8 mouse cellular contexts compared by ENCODE assay signal in the genomic region with DNA sequence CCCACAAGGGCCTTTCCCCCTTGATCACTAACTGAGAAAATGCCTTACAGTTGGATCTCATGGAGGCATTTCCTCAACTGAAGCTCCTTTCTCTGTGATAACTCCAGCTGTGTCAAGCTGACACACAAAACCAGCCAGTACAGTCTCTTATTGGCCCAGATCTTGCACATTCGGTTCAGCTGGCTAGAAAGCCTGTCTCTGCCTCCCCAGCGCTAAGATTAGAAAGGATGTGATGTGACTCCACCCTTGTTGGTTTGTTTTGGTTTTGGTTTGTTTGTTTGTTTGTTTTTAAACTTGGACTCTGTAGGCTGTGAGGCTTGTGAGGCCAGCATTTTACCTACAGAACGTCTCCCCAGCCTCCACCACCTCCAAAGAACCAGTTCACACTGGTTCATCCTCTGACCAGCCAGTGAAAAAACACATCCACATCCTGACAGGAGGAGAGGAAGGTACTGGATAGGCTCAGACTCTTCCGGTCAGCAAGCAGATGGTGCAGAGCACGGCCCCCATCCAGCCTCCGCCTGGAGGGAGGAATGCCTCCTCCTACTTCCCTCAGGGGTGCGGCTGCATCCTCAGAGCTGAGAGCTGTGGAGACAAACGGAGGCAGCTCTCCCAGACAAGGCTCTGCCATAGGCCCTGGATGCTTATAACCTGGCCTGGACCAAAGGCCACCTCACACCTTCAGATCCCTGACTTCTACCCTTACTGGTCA. TPM values are rescaled to one million over a fixed set of nuclear protein-coding genes. Genes with fewer than 3 reads are reported as not detected.
DNase-seq lines count a peak whose midpoint lies in the region; ATAC-seq lines count a peak whose summit lies in the region.

No protein-coding gene starts in this region.

- DNase-seq in midbrain, embryonic 11.5 days (ENCODE audit: low spot score, missing footprints), result no peak
- peak; percentile 20 to 21 for DNase-seq in kidney, adult 8-10 months
- no peak for DNase-seq in urinary bladder, postnatal 25 days (ENCODE audit: low spot score)
- DNase-seq in left cerebral cortex, postnatal 14 days (ENCODE audit: low spot score in 2 of 2), result no peak
- DNase-seq in layer of hippocampus, postnatal 36 days, result no peak

- no peak overlapping the region for H3K27ac ChIP-seq in midbrain, embryonic 11.5 days (ENCODE audit: low read depth, low read length)
- H3K27ac ChIP-seq in midbrain, embryonic 15.5 days, result no peak overlapping the region
- no peak overlapping the region for H3K27ac ChIP-seq in forebrain, embryonic 16.5 days (ENCODE audit: low read length)
- H3K27ac ChIP-seq in stomach, embryonic 14.5 days (ENCODE audit: low read length), result no peak overlapping the region

- ATAC-seq in midbrain, embryonic 11.5 days (ENCODE audit: low FRiP score), result peak; percentile 38; the same call in 1 of the 2 replicates
- no peak for ATAC-seq in midbrain, embryonic 15.5 days (replicated peaks)
- ATAC-seq in forebrain, embryonic 16.5 days, result 0 out of 2 replicates have a peak, but pooled peaks have one; percentile 29
- ATAC-seq in stomach, embryonic 14.5 days (ENCODE audit: insufficient number of reproducible peaks, insufficient read depth, low FRiP score, low read depth), result peak; percentile 82; the same call in 1 of the 2 replicates

- H3K4me2 ChIP-seq in midbrain, embryonic 11.5 days, result no peak overlapping the region
- H3K4me2 ChIP-seq in midbrain, embryonic 15.5 days, result no peak overlapping the region
- no peak overlapping the region for H3K4me2 ChIP-seq in forebrain, embryonic 16.5 days (ENCODE audit: low read length)
- H3K4me2 ChIP-seq in stomach, embryonic 14.5 days (replicated peaks; ENCODE audit: low read depth, low read length), result no peak overlapping the region

- WGBS in midbrain, embryonic 11.5 days, result 40% methylated on average over 8 of the region's 8 CpGs
- 45% methylated on average over 8 of the region's 8 CpGs for WGBS in midbrain, embryonic 15.5 days
- 52% methylated on average over 8 of the region's 8 CpGs for WGBS in forebrain, embryonic 16.5 days
- WGBS in stomach, embryonic 14.5 days, result 33% methylated on average over 8 of the region's 8 CpGs

- H3K4me3 ChIP-seq in midbrain, embryonic 11.5 days (ENCODE audit: low read depth, low read length), result no peak overlapping the region
- no peak overlapping the region for H3K4me3 ChIP-seq in midbrain, embryonic 15.5 days
- no peak overlapping the region for H3K4me3 ChIP-seq in forebrain, embryonic 16.5 days (replicated peaks; ENCODE audit: low read length)
- no peak overlapping the region for H3K4me3 ChIP-seq in stomach, embryonic 14.5 days (ENCODE audit: low read depth, low read length)

- H3K9ac ChIP-seq in midbrain, embryonic 11.5 days (ENCODE audit: low read length), result no peak overlapping the region
- no peak overlapping the region for H3K9ac ChIP-seq in midbrain, embryonic 15.5 days
- H3K9ac ChIP-seq in forebrain, embryonic 16.5 days (replicated peaks; ENCODE audit: low read depth, low read length), result no peak overlapping the region
- no peak overlapping the region for H3K9ac ChIP-seq in stomach, embryonic 14.5 days (replicated peaks; ENCODE audit: low read depth, low read length)

- no peaks in the 10 kb centered on the region for H3K36me3 ChIP-seq in midbrain, embryonic 11.5 days (ENCODE audit: control insufficient read depth, insufficient read depth, low read length)
- no peaks in the 10 kb centered on the region for H3K36me3 ChIP-seq in midbrain, embryonic 15.5 days (replicated peaks)
- H3K36me3 ChIP-seq in forebrain, embryonic 16.5 days (ENCODE audit: control insufficient read depth, insufficient read depth), result no peaks in the 10 kb centered on the region
- H3K36me3 ChIP-seq in stomach, embryonic 14.5 days (ENCODE audit: control insufficient read depth, insufficient read depth, low read length), result no peaks in the 10 kb centered on the region

- no peaks in the 10 kb centered on the region for H3K27me3 ChIP-seq in midbrain, embryonic 11.5 days (ENCODE audit: control insufficient read depth, insufficient read depth, low read length)
- no peaks in the 10 kb centered on the region for H3K27me3 ChIP-seq in midbrain, embryonic 15.5 days (replicated peaks)
- H3K27me3 ChIP-seq in forebrain, embryonic 16.5 days (replicated peaks; ENCODE audit: control insufficient read depth, insufficient read depth, low read length), result no peaks in the 10 kb centered on the region
- no peaks in the 10 kb centered on the region for H3K27me3 ChIP-seq in stomach, embryonic 14.5 days (ENCODE audit: control insufficient read depth, insufficient read depth, low read length)

- H3K4me1 ChIP-seq in midbrain, embryonic 11.5 days (ENCODE audit: control insufficient read depth, insufficient read depth, low read length), result no peaks in the 10 kb centered on the region; the same call in 1 of the 2 replicates
- H3K4me1 ChIP-seq in midbrain, embryonic 15.5 days, result no peaks in the 10 kb centered on the region
- peaks cover under 1% of the 10 kb centered on the region for H3K4me1 ChIP-seq in forebrain, embryonic 16.5 days (replicated peaks; ENCODE audit: control insufficient read depth, insufficient read depth, low read length)
- no peaks in the 10 kb centered on the region for H3K4me1 ChIP-seq in stomach, embryonic 14.5 days (ENCODE audit: control insufficient read depth, insufficient read depth, low read length)

- intact Hi-C loops in left cerebral cortex, postnatal 14 days (cut with DNase I), result no loop called here

- no peaks in the 10 kb centered on the region for H3K9me3 ChIP-seq in midbrain, embryonic 11.5 days (ENCODE audit: control insufficient read depth, low read length)
- no peaks in the 10 kb centered on the region for H3K9me3 ChIP-seq in midbrain, embryonic 15.5 days
- H3K9me3 ChIP-seq in forebrain, embryonic 16.5 days (ENCODE audit: control insufficient read depth, low read length), result no peaks in the 10 kb centered on the region
- H3K9me3 ChIP-seq in stomach, embryonic 14.5 days (ENCODE audit: control insufficient read depth, low read depth, low read length), result no peaks in the 10 kb centered on the region

RNA-seq across cellular contexts. Expression of a gene that starts 9.7 kb away (rescaled TPM):
- 2.6 and 3.3 TPM in 2 replicates for polyA plus RNA-seq in midbrain, embryonic 11.5 days (2014; fragmentation: Nextera tagmentation; extraction: Ambion mirVana)
- 2.2 and 2.6 TPM in 2 replicates for polyA plus RNA-seq in midbrain, embryonic 15.5 days (2015; fragmentation: Nextera tagmentation; extraction: Ambion mirVana)
- polyA plus RNA-seq in forebrain, embryonic 16.5 days (2015; fragmentation: Nextera tagmentation; extraction: Ambion mirVana), result 2.2 and 3.1 TPM in 2 replicates
- 3.7 and 5.4 TPM in 2 replicates for polyA plus RNA-seq in stomach, embryonic 14.5 days (2014; fragmentation: Nextera tagmentation; extraction: Ambion mirVana)
- total RNA-seq in left cerebral cortex, postnatal 14 days (2021), result 1 to 10 TPM; 3.4 to 3.9 TPM
- total RNA-seq in layer of hippocampus, postnatal 36 days (2021), result 1 to 10 TPM; 3.1 to 4.9 TPM

RNA-seq across cellular contexts. Expression of a gene that starts 43.4 kb away (rescaled TPM):
- polyA plus RNA-seq in midbrain, embryonic 11.5 days (2014; fragmentation: Nextera tagmentation; extraction: Ambion mirVana), result 284 and 314 TPM in 2 replicates
- polyA plus RNA-seq in midbrain, embryonic 15.5 days (2015; fragmentation: Nextera tagmentation; extraction: Ambion mirVana), result 333 and 344 TPM in 2 replicates
- 415 and 448 TPM in 2 replicates for polyA plus RNA-seq in forebrain, embryonic 16.5 days (2015; fragmentation: Nextera tagmentation; extraction: Ambion mirVana)
- 340 and 368 TPM in 2 replicates for polyA plus RNA-seq in stomach, embryonic 14.5 days (2014; fragmentation: Nextera tagmentation; extraction: Ambion mirVana)
- total RNA-seq in left cerebral cortex, postnatal 14 days (2021), result 100 to 1,000 TPM; 146 to 147 TPM
- 100 to 1,000 TPM; 197 to 200 TPM for total RNA-seq in layer of hippocampus, postnatal 36 days (2021)

RNA-seq across cellular contexts. Expression of a gene that starts 43.5 kb away (rescaled TPM):
- 23.2 and 24.0 TPM in 2 replicates for polyA plus RNA-seq in midbrain, embryonic 11.5 days (2014; fragmentation: Nextera tagmentation; extraction: Ambion mirVana)
- polyA plus RNA-seq in midbrain, embryonic 15.5 days (2015; fragmentation: Nextera tagmentation; extraction: Ambion mirVana), result 14.9 and 15.7 TPM in 2 replicates
- 23.6 and 25.5 TPM in 2 replicates for polyA plus RNA-seq in forebrain, embryonic 16.5 days (2015; fragmentation: Nextera tagmentation; extraction: Ambion mirVana)
- polyA plus RNA-seq in stomach, embryonic 14.5 days (2014; fragmentation: Nextera tagmentation; extraction: Ambion mirVana), result 60.4 and 61.2 TPM in 2 replicates
- total RNA-seq in left cerebral cortex, postnatal 14 days (2021), result 100 to 1,000 TPM; 103 to 105 TPM
- 100 to 1,000 TPM; 116 to 122 TPM for total RNA-seq in layer of hippocampus, postnatal 36 days (2021)

RNA-seq across cellular contexts. Expression of a gene that starts 59.3 kb away (rescaled TPM):
- not detected in 2 replicates for polyA plus RNA-seq in midbrain, embryonic 11.5 days (2014; fragmentation: Nextera tagmentation; extraction: Ambion mirVana)
- 0.24 TPM in 1 of 2 replicates, not detected in the other for polyA plus RNA-seq in midbrain, embryonic 15.5 days (2015; fragmentation: Nextera tagmentation; extraction: Ambion mirVana)
- polyA plus RNA-seq in forebrain, embryonic 16.5 days (2015; fragmentation: Nextera tagmentation; extraction: Ambion mirVana), result 0.26 and 0.27 TPM in 2 replicates
- polyA plus RNA-seq in stomach, embryonic 14.5 days (2014; fragmentation: Nextera tagmentation; extraction: Ambion mirVana), result not detected in 2 replicates
- total RNA-seq in left cerebral cortex, postnatal 14 days (2021), result not detected
- not detected for total RNA-seq in layer of hippocampus, postnatal 36 days (2021)

Comparison
In these comparisons a context has a peak if more than half of its experiments do, and no peak if none do; other contexts are left out.
1. DNase-seq: peak in kidney, adult 8-10 months (2 of 2); none in midbrain, embryonic 11.5 days (single experiment), urinary bladder, postnatal 25 days (single experiment), left cerebral cortex, postnatal 14 days (0 of 2) and layer of hippocampus, postnatal 36 days (0 of 2).